Mouse (Mus musculus) liver, adult 2 months (tissue): Measurements from ENCODE around the gene Slc25a48.

Source experiments
- CTCF ChIP-seq: fragments of 200-500 bp; IDR thresholded peaks from 2 replicates; pipeline ENCODE4 v1.5.1; 2011; ENCODE audit warnings: low read depth, low read length, control low read depth
- POLR2A ChIP-seq: fragments of 200-500 bp; IDR thresholded peaks from 2 replicates; pipeline ENCODE4 v1.6.1; 2011; ENCODE audit warnings: low read length, control low read depth; ENCODE audit not compliant: insufficient read depth; ENCODE audit errors: extremely low read depth

- no peak for TF ChIP-seq CTCF
- TF ChIP-seq POLR2A: no peak
These were observed 78.2 kb downstream of the Slc25a48 start for GRCm38 (mm10) chr13:56516311-56516710.
